Mouse (Mus musculus) embryonic fibroblast, embryonic 13.5 days (primary cell): ENCODE measurements around the gene Dlx3.

Experiments used
- CTCF ChIP-seq: IDR thresholded peaks from 2 replicates; pipeline ENCODE4 v1.5.1; 2011; ENCODE audit warnings: mild to moderate bottlenecking, control low read depth, low read length, moderate library complexity, borderline replicate concordance; ENCODE audit not compliant: insufficient read depth
- POLR2A ChIP-seq: IDR thresholded peaks from 2 replicates; pipeline ENCODE4 v1.6.1; 2011; ENCODE audit warnings: low read depth, mild to moderate bottlenecking, control low read depth, low read length, moderate library complexity

DNA sequence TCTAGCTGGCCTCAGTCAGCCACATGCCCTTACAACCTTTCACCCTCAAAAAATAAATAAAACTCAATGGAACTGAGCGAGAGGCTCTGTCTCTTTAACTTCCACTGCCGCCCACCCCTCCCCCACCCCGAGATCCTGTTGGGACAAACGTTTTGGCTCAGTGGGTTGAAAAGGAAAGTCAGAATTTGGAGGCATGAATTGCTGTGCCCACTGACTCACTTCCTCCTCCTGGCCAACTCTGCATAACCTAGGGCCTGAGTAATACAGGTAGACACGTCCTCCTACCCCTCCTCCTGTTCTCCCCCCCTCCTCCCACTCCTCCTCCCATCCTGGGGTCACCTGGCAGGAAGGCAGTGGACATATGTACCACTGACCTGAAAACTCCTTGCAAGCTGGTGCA, 34.2 kb upstream of the Dlx3 start:
- no peak for TF ChIP-seq CTCF
- TF ChIP-seq POLR2A = no peak
